Mouse (Mus musculus): Measurements from ENCODE around the gene Nfasc.

Nfasc gene

GRCm38 (mm10) chr1:132733873-132734447 lies 7.6 kb downstream of the Nfasc start:
- DNase-seq (ENCODE audit: extremely low spot score), result peak; percentile 32

DNA sequence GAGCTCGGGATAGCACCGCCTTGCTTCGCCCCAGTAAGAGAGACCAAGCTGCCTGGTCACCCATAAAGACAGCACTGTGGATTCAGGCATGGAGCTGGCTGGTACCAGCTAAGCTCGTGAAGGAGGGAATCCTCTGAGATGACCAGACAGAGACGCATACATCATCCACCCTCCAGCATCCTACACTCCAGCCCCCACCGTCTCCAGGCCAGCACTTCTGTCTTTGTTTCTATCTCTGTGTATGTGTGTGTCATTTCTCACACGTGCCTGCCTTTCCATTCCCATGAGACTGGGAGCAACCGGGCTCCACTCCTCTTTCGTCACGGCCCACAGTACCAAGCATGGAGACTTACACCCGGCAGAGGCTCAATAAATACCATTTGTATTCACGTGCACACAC lies 9.3 kb downstream of the Nfasc start:
- no peak for DNase-seq (ENCODE audit: extremely low spot score)

- no peak for DNase-seq (ENCODE audit: extremely low spot score)
Measured at GRCm38 (mm10) chr1:132727548-132727947, 14.0 kb downstream of the Nfasc start.

DNA sequence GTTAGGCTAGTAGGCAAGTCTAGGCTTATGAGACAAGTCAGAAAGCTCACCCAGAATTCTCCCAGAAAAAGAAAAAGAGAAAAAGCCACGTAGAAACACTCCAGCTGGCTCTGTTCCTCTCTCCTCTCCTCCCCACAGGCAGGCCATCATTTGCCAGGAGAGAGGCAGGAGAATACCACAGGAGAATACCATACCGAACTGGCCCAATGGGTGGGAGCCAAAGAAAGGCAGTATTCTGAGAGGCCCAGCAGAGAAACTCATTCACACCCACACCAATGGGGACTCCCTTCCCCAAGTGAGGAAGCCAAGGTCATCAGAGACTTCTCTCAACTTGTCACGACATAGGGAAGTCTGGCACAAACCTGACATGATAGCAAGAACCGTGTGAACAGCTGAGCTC lies 19.2 kb downstream of the Nfasc start:
- DNase-seq (ENCODE audit: extremely low spot score), result no peak

DNA sequence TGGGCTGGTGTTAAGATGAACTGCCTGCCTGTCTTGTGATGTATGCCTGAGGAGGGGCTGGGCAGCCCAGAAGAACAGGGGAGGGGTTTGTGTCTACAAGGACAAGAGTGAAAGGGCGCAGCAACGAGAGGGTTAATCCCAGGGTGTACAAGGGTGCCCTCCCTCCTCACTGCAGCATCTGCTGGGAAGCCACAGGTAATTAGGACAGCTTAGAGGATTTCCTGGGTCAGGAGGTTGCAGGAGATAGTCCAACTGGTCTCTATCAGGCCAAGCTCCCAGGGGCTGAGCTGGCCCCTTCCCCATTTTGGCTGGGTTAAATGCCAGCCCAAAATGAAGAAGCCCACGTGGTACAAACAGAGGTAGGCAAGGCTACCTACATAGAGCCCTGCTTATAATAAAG lies 20.3 kb downstream of the Nfasc start:
- DNase-seq (ENCODE audit: extremely low spot score), result no peak

- DNase-seq (ENCODE audit: extremely low spot score), result no peak
Measured at GRCm38 (mm10) chr1:132718225-132718624, 23.4 kb downstream of the Nfasc start.

DNA sequence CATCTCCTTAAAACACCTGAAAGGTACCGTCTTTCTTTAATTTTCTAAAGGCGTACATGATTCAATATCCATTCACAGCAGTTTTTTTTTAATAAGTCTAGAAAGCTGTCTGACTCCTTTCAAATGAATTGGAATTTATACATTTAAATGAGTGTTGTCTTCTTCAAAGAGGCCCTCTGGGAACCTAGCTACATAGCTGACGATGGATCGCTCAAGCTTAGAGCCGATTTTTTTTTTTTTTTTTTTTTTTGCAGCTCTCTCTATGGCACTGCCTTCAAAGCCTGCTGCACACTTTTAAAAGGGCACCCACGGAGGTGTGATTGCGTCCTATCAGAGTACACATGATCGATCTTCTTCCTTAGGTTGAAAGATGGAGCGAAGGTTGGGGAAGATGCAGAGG lies 26.6 kb downstream of the Nfasc start:
- DNase-seq (ENCODE audit: extremely low spot score), result no peak

DNA sequence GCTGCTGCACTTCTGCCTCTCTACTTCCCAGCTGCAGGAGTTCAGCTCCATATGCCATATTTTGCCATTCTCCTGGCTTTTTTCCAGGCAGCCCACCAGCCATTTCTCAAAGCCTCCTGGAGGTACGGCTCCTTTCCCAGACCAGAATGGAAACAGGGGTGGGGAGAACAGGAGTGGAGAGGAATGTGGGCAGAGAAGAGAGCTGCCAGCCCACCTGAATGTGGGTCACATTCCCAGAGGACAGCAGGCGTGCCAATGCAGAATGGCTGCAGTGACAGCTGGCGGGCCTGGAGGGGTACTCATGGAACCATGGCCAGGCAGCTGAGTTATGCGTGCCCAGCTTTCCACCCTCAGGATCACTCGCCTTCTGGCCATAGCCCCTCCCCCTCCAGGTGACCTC lies 32.2 kb downstream of the Nfasc start:
- no peak for DNase-seq (ENCODE audit: extremely low spot score)

- no peak for DNase-seq (ENCODE audit: extremely low spot score)
Measured at GRCm38 (mm10) chr1:132707301-132707700, 34.3 kb downstream of the Nfasc start.

- no peak for DNase-seq (ENCODE audit: extremely low spot score)
Measured at GRCm38 (mm10) chr1:132703467-132703866, 38.1 kb downstream of the Nfasc start.

DNA sequence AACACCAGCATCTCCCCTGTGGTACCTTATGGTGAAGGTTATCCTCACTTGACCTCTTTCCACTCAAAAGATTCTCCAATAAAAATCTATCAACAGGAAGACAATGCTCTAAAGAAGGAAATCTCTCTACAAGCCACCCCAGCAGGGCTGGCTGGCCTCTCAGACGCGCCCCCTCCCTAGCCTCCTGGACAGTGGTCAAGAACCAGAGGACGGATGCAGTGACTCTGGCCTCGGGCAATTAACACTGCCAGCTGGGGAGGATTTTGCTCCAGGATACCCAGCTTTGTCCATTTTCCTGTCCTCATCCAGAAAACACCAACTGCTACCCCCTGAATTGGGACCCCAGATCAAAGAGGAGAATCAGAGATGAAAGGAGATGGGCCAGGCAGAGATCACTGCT lies 44.7 kb downstream of the Nfasc start:
- no peak for DNase-seq (ENCODE audit: extremely low spot score)

- peak; percentile 45 for DNase-seq (ENCODE audit: extremely low spot score)
Measured at GRCm38 (mm10) chr1:132696232-132696631, 45.4 kb downstream of the Nfasc start.

DNA sequence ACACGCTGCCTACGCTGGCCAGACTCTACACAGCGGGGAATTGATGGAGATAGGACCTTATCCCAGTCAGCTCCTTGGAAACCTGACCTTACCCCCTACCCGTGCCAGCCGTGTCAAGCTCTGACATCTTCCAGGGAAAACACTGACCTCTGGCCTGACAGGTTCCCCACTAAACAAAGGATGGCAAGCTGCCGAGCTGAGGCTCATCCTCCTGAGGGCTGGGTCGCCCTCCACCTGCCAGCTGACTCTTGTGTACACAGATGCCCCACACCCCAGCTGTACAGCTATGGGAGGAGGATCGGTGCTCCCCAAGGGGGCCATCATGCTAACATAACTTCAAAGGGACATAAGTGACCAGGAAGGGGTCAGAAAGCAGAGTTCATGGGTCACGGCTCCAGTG lies 47.6 kb downstream of the Nfasc start:
- peak; percentile 49 for DNase-seq (ENCODE audit: extremely low spot score)

DNA sequence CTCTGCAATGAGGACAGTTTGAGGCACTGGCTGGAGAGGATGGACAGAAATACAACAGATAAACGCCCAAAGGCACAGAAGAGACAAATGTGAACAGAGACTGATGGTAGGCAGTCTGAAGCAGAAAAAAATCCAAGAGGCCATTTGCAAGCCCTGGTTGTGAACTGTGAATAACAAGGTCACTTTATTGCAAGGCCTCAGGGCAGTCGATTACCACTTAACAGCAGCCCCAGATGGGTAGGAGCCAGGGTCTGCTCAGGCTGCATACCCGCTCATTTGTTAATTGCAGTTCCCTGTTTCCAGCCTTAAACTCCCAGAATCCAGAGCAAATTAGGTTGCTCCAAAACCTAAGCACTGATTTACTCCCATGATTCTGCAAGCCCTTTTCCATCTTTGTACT lies 52.4 kb downstream of the Nfasc start:
- no peak for DNase-seq (ENCODE audit: extremely low spot score)

DNA sequence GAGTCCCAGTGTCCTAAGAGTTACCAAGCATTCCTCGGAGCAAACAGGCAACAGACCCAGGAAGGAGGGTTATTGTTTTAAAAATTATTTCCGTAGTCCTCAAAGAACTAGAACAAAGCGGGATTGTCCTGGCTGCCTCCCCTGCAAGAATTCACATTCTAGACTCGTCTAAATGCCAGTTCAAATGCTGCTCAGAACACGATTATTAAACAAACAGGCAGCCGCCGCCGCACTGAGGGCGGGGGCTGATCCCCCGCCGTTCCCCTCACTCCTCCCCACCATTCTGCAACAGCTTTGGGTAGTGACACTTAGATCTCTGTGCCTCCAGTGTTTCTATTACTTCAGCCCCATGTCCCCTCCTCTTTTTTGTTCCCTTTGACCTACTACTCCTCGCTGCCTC lies 62.7 kb downstream of the Nfasc start:
- no peak for DNase-seq (ENCODE audit: extremely low spot score)

DNA sequence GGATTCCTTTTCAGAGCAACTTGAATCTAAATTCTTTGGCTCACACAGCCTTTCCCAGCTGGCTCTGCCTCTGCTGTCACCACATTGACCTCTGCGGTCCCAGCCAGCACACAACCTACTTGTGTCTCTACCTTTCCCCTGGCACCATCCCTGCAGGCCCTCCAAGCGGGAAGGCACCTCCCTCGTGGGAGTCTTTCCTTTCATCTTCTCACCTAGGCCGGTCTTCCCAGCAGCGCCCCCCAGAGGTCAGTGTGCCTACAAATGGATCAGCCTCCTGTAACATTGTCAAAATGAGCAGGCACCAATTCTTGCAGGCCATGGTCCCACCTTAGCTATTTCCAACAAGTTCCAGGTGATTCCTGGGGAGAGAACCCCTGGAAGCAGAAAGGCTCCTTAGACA lies 63.5 kb downstream of the Nfasc start:
- no peak for DNase-seq (ENCODE audit: extremely low spot score)

DNA sequence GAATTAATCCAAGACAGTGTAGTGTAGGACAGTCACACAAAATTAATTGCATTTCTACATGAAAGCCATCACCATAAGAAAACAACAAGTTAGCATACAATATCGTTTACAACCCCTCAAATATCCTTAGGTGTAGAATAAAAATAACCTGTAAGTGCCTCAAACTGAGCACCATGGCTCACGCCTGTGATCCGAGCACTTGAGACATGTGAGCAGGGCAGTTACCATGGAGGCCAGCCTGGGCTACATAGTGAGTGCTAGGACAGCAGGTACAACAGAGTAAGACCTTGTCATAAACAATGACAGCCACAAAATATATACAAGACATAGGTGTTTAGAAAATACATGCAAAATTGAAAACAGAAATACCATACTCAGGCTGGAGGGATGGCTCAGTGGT lies 68.9 kb downstream of the Nfasc start:
- DNase-seq (ENCODE audit: extremely low spot score), result no peak

DNA sequence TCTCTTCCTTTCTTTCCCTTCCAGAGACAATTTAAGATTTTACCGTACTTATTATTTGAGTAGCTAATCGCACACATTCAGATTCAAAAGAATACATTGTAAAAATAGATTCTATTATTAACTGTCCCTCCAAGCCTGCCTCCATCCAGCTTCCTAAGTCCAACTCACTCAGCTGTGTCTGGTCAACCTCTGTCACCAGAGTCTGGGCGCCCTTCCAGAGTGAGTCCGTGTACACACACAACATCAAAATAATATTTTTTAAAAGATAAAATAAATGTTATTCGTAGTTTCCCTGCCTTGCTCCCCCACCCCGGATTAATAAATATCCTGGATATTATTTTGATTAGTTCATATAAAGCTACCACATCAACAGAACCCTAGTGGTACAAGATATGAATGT lies 72.4 kb downstream of the Nfasc start:
- no peak for DNase-seq (ENCODE audit: extremely low spot score)

DNA sequence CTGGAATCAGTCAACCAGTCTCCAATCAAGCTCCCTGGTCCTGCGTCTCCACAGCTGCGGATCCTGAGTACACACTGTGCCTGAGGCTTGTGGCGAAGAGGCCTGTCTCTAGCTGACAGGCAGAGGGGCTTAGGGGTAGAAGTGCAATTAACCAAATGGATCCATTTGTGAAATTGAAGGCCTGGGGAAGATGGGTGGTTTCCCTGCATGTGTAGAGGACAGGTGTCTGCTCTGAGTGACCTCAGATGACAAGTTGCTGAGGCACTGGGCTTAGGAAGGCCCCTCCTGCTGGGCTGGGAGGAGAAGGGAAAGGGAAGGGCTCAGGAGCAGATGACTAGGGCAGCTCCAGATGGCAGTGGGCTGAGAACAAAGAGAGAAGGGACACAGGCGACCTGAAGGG lies 81.2 kb downstream of the Nfasc start:
- no peak for DNase-seq (ENCODE audit: extremely low spot score)

- DNase-seq (ENCODE audit: extremely low spot score), result no peak
Measured at GRCm38 (mm10) chr1:132659604-132660003, 82.0 kb downstream of the Nfasc start.

DNA sequence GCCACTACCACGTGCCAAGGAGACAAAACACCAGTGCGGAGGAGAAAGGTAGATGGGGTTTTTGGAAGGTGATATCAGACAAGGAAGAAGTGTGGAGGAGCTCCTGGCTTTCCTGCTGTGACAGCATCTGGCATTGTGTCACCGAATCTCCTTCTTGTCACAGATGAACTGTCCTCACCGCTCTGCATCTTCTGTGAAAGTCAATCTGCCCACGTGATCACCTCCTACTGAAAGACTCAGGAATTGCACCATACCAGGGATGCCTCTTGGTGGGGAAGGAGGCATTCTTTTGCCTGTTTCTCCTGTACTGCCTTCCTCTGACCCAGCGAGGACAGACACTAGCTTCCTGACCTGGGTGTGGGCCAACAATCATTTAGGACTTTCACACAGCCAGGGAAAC lies 86.0 kb downstream of the Nfasc start:
- no peak for DNase-seq (ENCODE audit: extremely low spot score)

DNA sequence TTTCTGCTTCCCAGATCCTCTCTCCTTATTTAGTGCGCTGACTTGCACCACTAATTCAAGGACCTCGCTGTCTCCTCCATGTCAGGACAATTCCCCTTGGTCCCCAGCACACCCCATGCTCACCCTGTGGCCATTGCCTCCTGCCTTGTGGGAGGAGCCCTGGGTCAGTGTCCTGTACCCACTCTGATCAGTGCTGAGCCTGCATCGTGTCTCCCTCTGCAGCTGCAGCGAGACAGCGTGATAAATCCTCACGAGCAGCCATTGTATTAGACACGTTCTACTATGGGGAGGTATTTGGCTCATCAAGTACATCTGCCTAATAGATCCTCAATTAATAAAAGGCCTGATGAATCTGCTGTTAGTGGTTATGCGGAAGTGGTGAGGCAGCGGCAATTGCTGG lies 86.8 kb downstream of the Nfasc start:
- no peak for DNase-seq (ENCODE audit: extremely low spot score)

DNA sequence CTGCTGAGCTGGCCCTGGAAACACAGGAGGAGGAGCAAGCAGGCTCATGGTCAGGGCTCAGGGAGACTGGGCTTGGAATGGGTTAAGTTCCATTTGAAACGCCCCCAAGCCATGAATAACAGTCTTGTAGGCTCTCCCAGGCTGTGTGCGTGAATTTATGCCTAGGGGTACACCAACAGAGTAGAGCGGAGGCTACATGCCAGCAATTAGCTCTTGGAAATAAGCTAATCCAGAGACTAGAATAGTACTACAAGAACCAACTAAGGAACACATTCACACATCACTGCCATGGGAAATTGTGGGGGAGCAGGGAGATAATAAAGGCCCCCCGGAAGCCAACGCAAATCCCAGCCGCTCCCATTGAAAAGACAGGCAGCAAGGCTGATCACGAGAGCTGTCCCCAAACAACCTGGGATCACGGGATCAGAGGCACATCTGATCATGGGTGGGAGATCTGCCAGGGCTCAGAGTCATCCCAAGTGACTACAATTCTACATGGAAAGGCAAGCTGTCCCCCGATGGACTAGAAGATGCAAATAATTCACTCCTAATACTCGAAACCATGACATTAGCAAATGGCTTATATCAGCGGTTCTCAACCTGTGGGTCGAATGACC lies 87.6 kb downstream of the Nfasc start:
- DNase-seq (ENCODE audit: extremely low spot score), result no peak

DNA sequence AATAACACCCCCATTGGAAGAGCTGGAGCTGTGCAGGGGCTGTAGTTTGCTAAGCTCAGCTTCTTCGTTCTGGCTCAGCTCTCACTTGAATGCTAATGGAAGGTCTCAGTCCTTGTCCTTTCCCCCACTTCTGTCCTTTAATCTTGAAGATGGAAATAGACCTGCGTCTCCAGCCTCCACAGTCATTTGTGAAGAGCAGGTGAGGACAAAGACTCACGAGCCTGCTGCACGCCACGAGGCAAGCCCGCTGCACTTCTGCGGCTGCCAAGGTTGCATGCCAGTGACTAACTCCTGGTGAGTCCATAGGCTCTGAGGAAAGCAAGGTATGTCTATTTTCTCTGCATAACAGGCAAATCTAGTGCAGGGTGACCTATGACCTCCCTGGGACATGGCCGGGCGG lies 88.4 kb downstream of the Nfasc start:
- DNase-seq (ENCODE audit: extremely low spot score), result no peak

All from embryo, embryonic 9.5 days (tissue).